Mouse (Mus musculus): ENCODE measurements at regions not wholly inside any gene's neighbourhood (a gene's known extent, or its start where the extent isn't known, plus 50 kb on each side); places are given as distances from the start of the nearest gene placed in this dataset.
A peak's percentile ranks its signal among the peaks of the same experiment; 100 is the strongest.

- peak; percentile 95 for ATAC-seq (ENCODE audit: low TSS enrichment)
Observed at GRCm38 (mm10) chr13:38753722-38754121, 94.9 kb upstream of the Eef1e1 start.

- no peak for ATAC-seq (ENCODE audit: low TSS enrichment)
Observed at GRCm38 (mm10) chr13:38751876-38752275, 93.0 kb upstream of the Eef1e1 start.

- no peak for ATAC-seq (ENCODE audit: low TSS enrichment)
Observed at GRCm38 (mm10) chr13:38740066-38740465, 81.2 kb upstream of the Eef1e1 start.

GRCm38 (mm10) chr13:38736361-38737035, 77.6 kb upstream of the Eef1e1 start:
- ATAC-seq (ENCODE audit: low TSS enrichment): no peak

GRCm38 (mm10) chr13:38735294-38735693, 76.4 kb upstream of the Eef1e1 start:
- ATAC-seq (ENCODE audit: low TSS enrichment): no peak

GRCm38 (mm10) chr13:38733246-38733645, 74.4 kb upstream of the Eef1e1 start:
- ATAC-seq (ENCODE audit: low TSS enrichment): no peak

- ATAC-seq (ENCODE audit: low TSS enrichment): peak; percentile 95
Observed at GRCm38 (mm10) chr13:38725452-38725851, 66.6 kb upstream of the Eef1e1 start.

- no peak for ATAC-seq (ENCODE audit: low TSS enrichment)
Observed at GRCm38 (mm10) chr13:38721166-38721565, 62.3 kb upstream of the Eef1e1 start.

GRCm38 (mm10) chr13:38714838-38715237, 56.0 kb upstream of the Eef1e1 start:
- peak; percentile 66; the same call in 1 of the 2 replicates for ATAC-seq (ENCODE audit: low TSS enrichment)

All from frontal cortex, adult (tissue).